Mouse (Mus musculus) olfactory bulb, adult 2 months (tissue): Measurements from ENCODE around the gene H1fx.

Experiments used
- CTCF ChIP-seq: fragments of 200-500 bp; IDR thresholded peaks from 2 replicates; pipeline ENCODE4 v1.5.1; 2012; ENCODE audit warnings: low read depth, mild to moderate bottlenecking, low read length, moderate library complexity; ENCODE audit not compliant: insufficient read depth
- POLR2A ChIP-seq: fragments of 200-500 bp; IDR thresholded peaks from 2 replicates; pipeline ENCODE4 v1.6.1; 2012; ENCODE audit warnings: mild to moderate bottlenecking, low read depth, low read length, moderate library complexity; ENCODE audit not compliant: insufficient read depth

GRCm38 (mm10) chr6:87996606-87997005 lies 15.2 kb upstream of the H1fx start:
- no peak for TF ChIP-seq CTCF
- no peak for TF ChIP-seq POLR2A
